Mouse (Mus musculus) MEL (cell line): ENCODE measurements around the gene Atrip. TPM values are rescaled to one million over a fixed set of nuclear protein-coding genes. Genes with fewer than 3 reads are reported as not detected.
A peak's percentile ranks its signal among the peaks of the same experiment; 100 is the strongest.

Experiments
- DNase-seq: peaks from one replicate; pipeline ENCODE4 v3.0.0; 2011; ENCODE audit warnings: low read depth, low spot score
- H3K27ac ChIP-seq: 2 replicates; pipeline ENCODE4 v1.5.1; 2012; ENCODE audit warnings: low read depth, mild to moderate bottlenecking, control low read depth, low read length, moderate library complexity; ENCODE audit not compliant: control insufficient read depth
- H3K27me3 ChIP-seq, 2 experiments: fragments of 150-350 bp in 1 of 2; sonication (generic) in 1 of 2; 2 replicates each; pipeline ENCODE4 v1.6.1; 2012; ENCODE audit warnings: low read length in 2 of 2, mild to moderate bottlenecking in 2 of 2, improper control_type of control experiment in 1 of 2, moderate library complexity in 1 of 2; ENCODE audit not compliant: insufficient read depth in 2 of 2, control insufficient read depth in 1 of 2
- H3K36me3 ChIP-seq, 2 experiments: 2 replicates each; pipeline ENCODE4 v1.6.1; 2012 to 2014; ENCODE audit warnings: low read length in 2 of 2, improper control_type of control experiment in 1 of 2, inconsistent platforms in 1 of 2, mild to moderate bottlenecking in 1 of 2; ENCODE audit not compliant: insufficient read depth in 2 of 2, control insufficient read depth in 1 of 2
- H3K4me1 ChIP-seq, 2 experiments: fragments of 150-350 bp in 1 of 2; sonication (generic) in 1 of 2; 2 replicates each; pipeline ENCODE4 v1.6.1; 2012; ENCODE audit warnings: low read length in 2 of 2, improper control_type of control experiment in 1 of 2, mild to moderate bottlenecking in 1 of 2; ENCODE audit not compliant: insufficient read depth in 2 of 2, control insufficient read depth in 1 of 2
- H3K4me3 ChIP-seq, 2 experiments: fragments of 150-350 bp in 1 of 2; sonication (generic) in 1 of 2; 2 replicates each; pipeline ENCODE4 v1.5.1; 2012; ENCODE audit warnings: low read depth in 2 of 2, low read length in 2 of 2, mild to moderate bottlenecking in 2 of 2, moderate library complexity in 2 of 2, control low read depth in 1 of 2, improper control_type of control experiment in 1 of 2; ENCODE audit not compliant: control insufficient read depth in 1 of 2, insufficient read depth in 1 of 2
- H3K79me2 ChIP-seq: 2 replicates; pipeline ENCODE4 v1.6.1; 2012; ENCODE audit warnings: mild to moderate bottlenecking, low read length, moderate library complexity; ENCODE audit not compliant: control insufficient read depth, poor library complexity, insufficient read depth
- H3K9ac ChIP-seq: 2 replicates; pipeline ENCODE4 v1.6.1; 2012; ENCODE audit warnings: low read depth, mild to moderate bottlenecking, control low read depth, low read length, moderate library complexity; ENCODE audit not compliant: control insufficient read depth, poor library complexity, severe bottlenecking
- H3K9me3 ChIP-seq: fragments of 150-350 bp; sonication (generic); replicated peaks from 2 replicates; pipeline ENCODE4 v1.6.1; 2012; ENCODE audit warnings: mild to moderate bottlenecking, low read length, improper control_type of control experiment, moderate library complexity; ENCODE audit not compliant: insufficient read depth
- BHLHE40 ChIP-seq: IDR thresholded peaks from 2 replicates; pipeline ENCODE4 v1.6.1; 2012; ENCODE audit warnings: low read depth, mild to moderate bottlenecking, inconsistent platforms, low read length, improper control_type of control experiment, borderline replicate concordance
- CHD1 ChIP-seq: IDR thresholded peaks from 2 replicates; pipeline ENCODE4 v1.6.1; 2012; ENCODE audit warnings: low read depth, mild to moderate bottlenecking, inconsistent platforms, low read length, improper control_type of control experiment
- CHD2 ChIP-seq: IDR thresholded peaks from 2 replicates; pipeline ENCODE4 v1.6.1; 2011; ENCODE audit warnings: low read length, improper control_type of control experiment
- CTCF ChIP-seq, 3 experiments: IDR thresholded peaks in 2 of 3; conservative IDR thresholded peaks in 1 of 3; 2 replicates each; pipeline ENCODE4 v1.5.1; 2011 to 2012; ENCODE audit warnings: low read length in 3 of 3, low read depth in 2 of 3, mild to moderate bottlenecking in 2 of 3, improper control_type of control experiment in 1 of 3, inconsistent platforms in 1 of 3, mixed read lengths in 1 of 3, moderate library complexity in 1 of 3; ENCODE audit not compliant: control insufficient read depth in 1 of 3, insufficient read depth in 1 of 3, poor library complexity in 1 of 3, severe bottlenecking in 1 of 3
- E2F4 ChIP-seq: IDR thresholded peaks from 2 replicates; pipeline ENCODE4 v1.6.1; 2011; ENCODE audit warnings: low read depth, low read length, improper control_type of control experiment, borderline replicate concordance
- ELF1 ChIP-seq: IDR thresholded peaks from 2 replicates; pipeline ENCODE4 v1.6.1; 2014; ENCODE audit warnings: low read depth, mild to moderate bottlenecking, inconsistent platforms, low read length, improper control_type of control experiment, moderate library complexity
- EP300 ChIP-seq, 2 experiments: IDR thresholded peaks; 2 replicates each; pipeline ENCODE4 v1.6.1; 2011; ENCODE audit warnings: improper control_type of control experiment in 2 of 2, low read length in 2 of 2, low read depth in 1 of 2, mild to moderate bottlenecking in 1 of 2
- ETS1 ChIP-seq: IDR thresholded peaks from 2 replicates; pipeline ENCODE4 v1.6.1; 2012; ENCODE audit warnings: low read depth, mild to moderate bottlenecking, inconsistent platforms, low read length, improper control_type of control experiment, moderate library complexity
- GABPA ChIP-seq: IDR thresholded peaks from 2 replicates; pipeline ENCODE4 v1.6.1; 2012; ENCODE audit warnings: low read depth, mild to moderate bottlenecking, inconsistent platforms, low read length, improper control_type of control experiment, moderate library complexity
- GATA1 ChIP-seq: IDR thresholded peaks from 2 replicates; pipeline ENCODE4 v1.6.1; 2011; ENCODE audit warnings: low read depth, low read length, improper control_type of control experiment
- HCFC1 ChIP-seq: IDR thresholded peaks from 2 replicates; pipeline ENCODE4 v1.6.1; 2012; ENCODE audit warnings: low read depth, mild to moderate bottlenecking, inconsistent platforms, low read length, improper control_type of control experiment, moderate library complexity
- JUND ChIP-seq: IDR thresholded peaks from 2 replicates; pipeline ENCODE4 v1.6.1; 2011; ENCODE audit warnings: low read depth, mild to moderate bottlenecking, improper control_type of control experiment, low read length
- KAT2A ChIP-seq: conservative IDR thresholded peaks from 2 replicates; pipeline ENCODE4 v1.6.1; 2012; ENCODE audit warnings: low read depth, low read length, improper control_type of control experiment, inconsistent platforms
- MAX ChIP-seq: IDR thresholded peaks from 2 replicates; pipeline ENCODE4 v1.6.1; 2011; ENCODE audit warnings: low read length, improper control_type of control experiment
- MAZ ChIP-seq: IDR thresholded peaks from 2 replicates; pipeline ENCODE4 v1.6.1; 2012; ENCODE audit warnings: low read depth, mild to moderate bottlenecking, inconsistent platforms, low read length, improper control_type of control experiment
- MEF2A ChIP-seq: IDR thresholded peaks from 2 replicates; pipeline ENCODE4 v1.6.1; 2014; ENCODE audit warnings: low read depth, mild to moderate bottlenecking, inconsistent platforms, low read length, improper control_type of control experiment; ENCODE audit not compliant: poor library complexity, insufficient replicate concordance, severe bottlenecking; ENCODE audit errors: extremely low read depth
- MXI1 ChIP-seq: IDR thresholded peaks from 2 replicates; pipeline ENCODE4 v1.6.1; 2011; ENCODE audit warnings: mild to moderate bottlenecking, low read depth, low read length, improper control_type of control experiment
- MYB ChIP-seq: IDR thresholded peaks from 2 replicates; pipeline ENCODE4 v1.6.1; 2011; ENCODE audit warnings: mild to moderate bottlenecking, low read depth, low read length, improper control_type of control experiment
- MYC ChIP-seq: IDR thresholded peaks from 2 replicates; pipeline ENCODE4 v1.6.1; 2011; ENCODE audit warnings: low read depth, mild to moderate bottlenecking, low read length, improper control_type of control experiment, moderate library complexity
- NELFE ChIP-seq: IDR thresholded peaks from 2 replicates; pipeline ENCODE4 v1.6.1; 2011; ENCODE audit warnings: low read depth, low read length, improper control_type of control experiment
- NRF1 ChIP-seq: IDR thresholded peaks from 2 replicates; pipeline ENCODE4 v1.6.1; 2014; ENCODE audit warnings: low read depth, mild to moderate bottlenecking, inconsistent platforms, low read length, improper control_type of control experiment, moderate library complexity; ENCODE audit not compliant: poor library complexity, insufficient read depth, severe bottlenecking
- POLR2A ChIP-seq, 2 experiments: IDR thresholded peaks; 2 replicates each; pipeline ENCODE4 v1.6.1; 2011 to 2012; ENCODE audit warnings: low read length in 2 of 2, mild to moderate bottlenecking in 2 of 2, control low read depth in 1 of 2, improper control_type of control experiment in 1 of 2, low read depth in 1 of 2, moderate library complexity in 1 of 2; ENCODE audit not compliant: control insufficient read depth in 1 of 2, insufficient read depth in 1 of 2, poor library complexity in 1 of 2
- POLR2AphosphoS2 ChIP-seq: IDR thresholded peaks from 2 replicates; pipeline ENCODE4 v1.6.1; 2011; ENCODE audit warnings: low read length, improper control_type of control experiment
- RCOR1 ChIP-seq: IDR thresholded peaks from 2 replicates; pipeline ENCODE4 v1.6.1; 2012; ENCODE audit warnings: low read depth, mild to moderate bottlenecking, inconsistent platforms, low read length, improper control_type of control experiment
- SIN3A ChIP-seq: IDR thresholded peaks from 2 replicates; pipeline ENCODE4 v1.6.1; 2012; ENCODE audit warnings: low read length, improper control_type of control experiment, inconsistent platforms
- SMC3 ChIP-seq: IDR thresholded peaks from 2 replicates; pipeline ENCODE4 v1.6.1; 2011; ENCODE audit warnings: low read depth, low read length, improper control_type of control experiment
- TAL1 ChIP-seq: IDR thresholded peaks from 2 replicates; pipeline ENCODE4 v1.6.1; 2012; ENCODE audit warnings: mild to moderate bottlenecking, inconsistent platforms, low read length, moderate library complexity, mixed read lengths
- TBP ChIP-seq: IDR thresholded peaks from 2 replicates; pipeline ENCODE4 v1.8.0; 2011; ENCODE audit warnings: low read depth, low read length, improper control_type of control experiment
- TCF12 ChIP-seq: IDR thresholded peaks from 2 replicates; pipeline ENCODE4 v1.6.1; 2014; ENCODE audit warnings: low read depth, mild to moderate bottlenecking, inconsistent platforms, low read length, improper control_type of control experiment, moderate library complexity
- USF1 ChIP-seq: IDR thresholded peaks from 2 replicates; pipeline ENCODE4 v1.6.1; 2014; ENCODE audit warnings: low read depth, mild to moderate bottlenecking, inconsistent platforms, low read length, improper control_type of control experiment, moderate library complexity
- USF2 ChIP-seq, 2 experiments: IDR thresholded peaks; 2 replicates each; pipeline ENCODE4 v1.6.1; 2011 to 2012; ENCODE audit warnings: improper control_type of control experiment in 2 of 2, low read length in 2 of 2, borderline replicate concordance in 1 of 2, inconsistent platforms in 1 of 2, low read depth in 1 of 2, mild to moderate bottlenecking in 1 of 2; ENCODE audit not compliant: insufficient read depth in 1 of 2
- ZC3H11A ChIP-seq: IDR thresholded peaks from 2 replicates; pipeline ENCODE4 v1.6.1; 2012; ENCODE audit warnings: low read depth, mild to moderate bottlenecking, inconsistent platforms, low read length, improper control_type of control experiment
- ZKSCAN1 ChIP-seq: IDR thresholded peaks from 2 replicates; pipeline ENCODE4 v1.6.1; 2012; ENCODE audit warnings: low read depth, mild to moderate bottlenecking, inconsistent platforms, low read length, improper control_type of control experiment, moderate library complexity
- ZMIZ1 ChIP-seq: IDR thresholded peaks from 2 replicates; pipeline ENCODE4 v1.6.1; 2012; ENCODE audit warnings: low read depth, mild to moderate bottlenecking, inconsistent platforms, low read length, improper control_type of control experiment, moderate library complexity
- ZNF384 ChIP-seq: IDR thresholded peaks from 2 replicates; pipeline ENCODE4 v1.6.1; 2012; ENCODE audit warnings: low read depth, mild to moderate bottlenecking, inconsistent platforms, low read length, improper control_type of control experiment
- polyA plus RNA-seq, 2 experiments: library from polyadenylated mRNA; stranded (reverse) in 1 of 2; unstranded in 1 of 2; fragments of >175 nt in 1 of 2; fragments of >200 nt in 1 of 2; gene quantifications; 2 replicates each; pipeline versions ENCODE4 v1.2.1 to v1.2.4; 2012; ENCODE audit warnings: low replicate concordance in 2 of 2, low read depth in 1 of 2; ENCODE audit not compliant: insufficient read length in 2 of 2, insufficient read depth in 1 of 2, missing spikeins in 1 of 2
- total RNA-seq: library from RNA; depleted of rRNA; stranded (reverse); fragments of 300-350 nt; gene quantifications from 2 replicates; pipeline ENCODE4 v1.2.3, GENCODE M21; 2012; rRNA removed

Atrip gene
- total RNA-seq (18.0 and 18.4 TPM in 2 replicates), polyA plus RNA-seq (10 to 100 TPM in 1 of 2 experiments, not detected in 1; 35.3 TPM)

- Histone ChIP-seq H3K9me3 (no peaks in the 10 kb centered on the region), H3K4me3 (peak within 1 kb of the TSS; percentile 69 to 82), H3K36me3 (peaks cover 6 to 15% of the 10 kb centered on the region in 2 experiments), H3K9ac (peak within 1 kb of the TSS; percentile 86), H3K4me1 (peaks cover 6 to 17% of the 10 kb centered on the region in 2 experiments; a peak in 3 of 4 replicates), H3K79me2 (peaks cover 22% of the 10 kb centered on the region), H3K27me3 (no peaks in the 10 kb centered on the region), H3K27ac (peak within 1 kb of the TSS; percentile 39)
- DNase-seq, result peak; percentile 93
- TF ChIP-seq RCOR1 (no peak), POLR2AphosphoS2 (peak; percentile 81), MEF2A (no peak), GATA1 (no peak), SMC3 (no peak), CHD1 (peak; percentile 3; the same call in 1 of the 2 replicates), HCFC1 (peak; percentile 86), MAZ (no peak), CHD2 (no peak), BHLHE40 (no peak), ELF1 (0 out of 2 replicates have a peak, but pooled peaks have one; percentile 22), SIN3A (peak; percentile 86), ZNF384 (peak; percentile 57), ZMIZ1 (peak; percentile 79), TBP (peak; percentile 55; the same call in 1 of the 2 replicates), NELFE (peak; percentile 90), ZC3H11A (no peak), MYC (peak; percentile 59; the same call in 1 of the 2 replicates), ETS1 (no peak), TCF12 (0 out of 2 replicates have a peak, but pooled peaks have one; percentile 12), E2F4 (no peak), POLR2A (IDR thresholded peaks at IDR 0.05; ENCODE audit: control insufficient read depth in 1 of 2, insufficient read depth in 1 of 2, low read depth in 1 of 2, low read length in 2 of 2, poor library complexity in 1 of 2) (peak; percentile 79 to 90), NRF1 (no peak), CTCF (IDR thresholded peaks at IDR 0.05 in 2 of 3, conservative IDR thresholded peaks at IDR 0.05 in 1 of 3; ENCODE audit: control insufficient read depth in 1 of 3, insufficient read depth in 1 of 3, low read depth in 2 of 3, low read length in 3 of 3, poor library complexity in 1 of 3, severe bottlenecking in 1 of 3) (no peak), GABPA (no peak), JUND (no peak), MYB (no peak), ZKSCAN1 (no peak; the same call in 1 of the 2 replicates), MXI1 (peak; percentile 89), USF1 (no peak), USF2 (IDR thresholded peaks at IDR 0.05; ENCODE audit: borderline replicate concordance in 1 of 2, insufficient read depth in 1 of 2, low read depth in 1 of 2, low read length in 2 of 2) (no peak), MAX (no peak; the same call in 1 of the 2 replicates), KAT2A (no peak; the same call in 1 of the 2 replicates), EP300 (IDR thresholded peaks at IDR 0.05; ENCODE audit: low read depth in 1 of 2, low read length in 2 of 2) (no peak), TAL1 (no peak)
Observed at GRCm38 (mm10) chr9:109073661-109074573, at the start of gene Atrip. TSS of gene Atrip (minus strand) at chr9:109074124.
